9 mouse cellular contexts compared by ENCODE assay signal in genomic region chr5:117116660-117117059, GRCm38 (mm10). TPM values are rescaled to one million over a fixed set of nuclear protein-coding genes. Genes with fewer than 3 reads are reported as not detected.
DNase-seq lines count a peak whose midpoint lies in the region; ATAC-seq and TF ChIP-seq lines count a peak whose summit lies in the region.
"Had no signal": no experiment of that assay in that cellular context is flagged by ENCODE, and none has a peak within 500 bp of the region (broad histone marks: within the 10 kb centered on the region; RNA-seq: fewer than 3 reads in every experiment).

No protein-coding gene starts in this region.

- TF ChIP-seq POLR2A in kidney, adult 2 months (IDR thresholded peaks at IDR 0.05; ENCODE audit: low read depth, low read length): no peak

- H3K27me3 ChIP-seq in kidney, adult 2 months (replicated peaks; ENCODE audit: control insufficient read depth, insufficient read depth, low read length): no peaks in the 10 kb centered on the region
- 0 out of 2 replicates have a peak, but pooled peaks cover 3% of the 10 kb centered on the region for H3K27me3 ChIP-seq in kidney, embryonic 16.5 days (ENCODE audit: insufficient read depth, low read length)
- H3K27me3 ChIP-seq in midbrain, embryonic 11.5 days (ENCODE audit: control insufficient read depth, insufficient read depth, low read length): peaks cover 4% of the 10 kb centered on the region; the same call in 1 of the 2 replicates
- peaks cover 8% of the 10 kb centered on the region; the same call in 1 of the 2 replicates for H3K27me3 ChIP-seq in midbrain, embryonic 15.5 days (replicated peaks)
- H3K27me3 ChIP-seq in liver, embryonic 14.5 days (ENCODE audit: control insufficient read depth, insufficient read depth, low read length): no peaks in the 10 kb centered on the region

- WGBS in kidney, adult 2 months: 27% methylated on average over 2 of the region's 2 CpGs
- 69% methylated on average over 2 of the region's 2 CpGs for WGBS in kidney, embryonic 16.5 days
- 74% methylated on average over 2 of the region's 2 CpGs for WGBS in midbrain, embryonic 11.5 days
- 64% methylated on average over 2 of the region's 2 CpGs for WGBS in midbrain, embryonic 15.5 days
- WGBS in liver, embryonic 14.5 days (ENCODE audit: insufficient replicate concordance): 65% methylated on average over 2 of the region's 2 CpGs

- TF ChIP-seq EP300 in liver, embryonic 14.5 days (IDR thresholded peaks at IDR 0.05; ENCODE audit: low read depth): no peak

- H3K9me3 ChIP-seq in kidney, embryonic 16.5 days (ENCODE audit: low read length): no peaks in the 10 kb centered on the region
- no peaks in the 10 kb centered on the region for H3K9me3 ChIP-seq in midbrain, embryonic 11.5 days (ENCODE audit: control insufficient read depth, low read length)
- H3K9me3 ChIP-seq in midbrain, embryonic 15.5 days: no peaks in the 10 kb centered on the region
- no peaks in the 10 kb centered on the region for H3K9me3 ChIP-seq in liver, embryonic 14.5 days (ENCODE audit: control insufficient read depth, low read length)
- H3K9me3 ChIP-seq: hindbrain, embryonic 12.5 days; neural tube, embryonic 13.5 days had no signal

- no peak overlapping the region for H3K9ac ChIP-seq in kidney, embryonic 16.5 days (replicated peaks; ENCODE audit: low read length)
- no peak overlapping the region for H3K9ac ChIP-seq in midbrain, embryonic 11.5 days (ENCODE audit: low read length)
- no peak overlapping the region for H3K9ac ChIP-seq in midbrain, embryonic 15.5 days
- no peak overlapping the region for H3K9ac ChIP-seq in liver, embryonic 14.5 days (replicated peaks)

- H3K4me3 ChIP-seq in kidney, adult 2 months (ENCODE audit: insufficient read depth, low read depth, low read length): no peak overlapping the region
- no peak overlapping the region for H3K4me3 ChIP-seq in kidney, embryonic 16.5 days (ENCODE audit: low read length)
- no peak overlapping the region for H3K4me3 ChIP-seq in midbrain, embryonic 11.5 days (ENCODE audit: low read depth, low read length)
- no peak overlapping the region for H3K4me3 ChIP-seq in midbrain, embryonic 15.5 days
- no peak overlapping the region for H3K4me3 ChIP-seq in liver, embryonic 14.5 days (ENCODE audit: insufficient read depth in 1 of 2, low read depth in 2 of 2, low read length in 2 of 2)

- H3K36me3 ChIP-seq in kidney, adult 2 months (ENCODE audit: control insufficient read depth, insufficient read depth, low read length): no peaks in the 10 kb centered on the region
- H3K36me3 ChIP-seq in kidney, embryonic 16.5 days (ENCODE audit: insufficient read depth, low read length): peaks cover 21% of the 10 kb centered on the region
- H3K36me3 ChIP-seq in midbrain, embryonic 11.5 days (ENCODE audit: control insufficient read depth, insufficient read depth, low read length): peaks cover 9% of the 10 kb centered on the region; the same call in 1 of the 2 replicates
- H3K36me3 ChIP-seq in midbrain, embryonic 15.5 days (replicated peaks): peaks cover 7% of the 10 kb centered on the region
- peaks cover 10% of the 10 kb centered on the region for H3K36me3 ChIP-seq in liver, embryonic 14.5 days (replicated peaks; ENCODE audit: control insufficient read depth, insufficient read depth, low read depth)

- no peak for TF ChIP-seq CTCF in kidney, adult 2 months (conservative IDR thresholded peaks at IDR 0.05; ENCODE audit: insufficient read depth, insufficient read length, low read depth, low read length)
- no peak for TF ChIP-seq CTCF in liver, embryonic 14.5 days (IDR thresholded peaks at IDR 0.05; ENCODE audit: low read depth)

- H3K27ac ChIP-seq in kidney, adult 2 months (ENCODE audit: insufficient read depth, low read depth, low read length): no peak overlapping the region
- no peak overlapping the region for H3K27ac ChIP-seq in kidney, embryonic 16.5 days (ENCODE audit: low read length)
- H3K27ac ChIP-seq in midbrain, embryonic 11.5 days (ENCODE audit: low read depth, low read length): no peak overlapping the region
- no peak overlapping the region for H3K27ac ChIP-seq in midbrain, embryonic 15.5 days
- H3K27ac ChIP-seq in liver, embryonic 14.5 days: no peak overlapping the region

- H3K4me1 ChIP-seq in kidney, adult 2 months (ENCODE audit: control insufficient read depth, insufficient read depth, low read length): peaks cover 1% of the 10 kb centered on the region; the same call in 1 of the 2 replicates
- H3K4me1 ChIP-seq in kidney, embryonic 16.5 days (ENCODE audit: insufficient read depth, low read length): peaks cover 27% of the 10 kb centered on the region
- H3K4me1 ChIP-seq in midbrain, embryonic 11.5 days (ENCODE audit: control insufficient read depth, insufficient read depth, low read length): peaks cover 9% of the 10 kb centered on the region
- H3K4me1 ChIP-seq in midbrain, embryonic 15.5 days: peaks cover 36% of the 10 kb centered on the region
- H3K4me1 ChIP-seq in liver, embryonic 14.5 days (replicated peaks; ENCODE audit: control insufficient read depth in 2 of 2, insufficient read depth in 2 of 2, low read length in 1 of 2): peaks cover 22 to 26% of the 10 kb centered on the region in 2 experiments

- H3K4me2 ChIP-seq in kidney, embryonic 16.5 days (replicated peaks; ENCODE audit: low read depth, low read length): no peak overlapping the region
- H3K4me2 ChIP-seq in midbrain, embryonic 11.5 days: no peak overlapping the region
- no peak overlapping the region for H3K4me2 ChIP-seq in midbrain, embryonic 15.5 days
- peak overlapping the region; percentile 97; the same call in 1 of the 2 replicates for H3K4me2 ChIP-seq in liver, embryonic 14.5 days (ENCODE audit: low read depth)

- peak; percentile 32 for DNase-seq in kidney, adult 2 months
- DNase-seq in midbrain, embryonic 11.5 days (ENCODE audit: low spot score, missing footprints): peak; percentile 51
- no peak for DNase-seq in liver, embryonic 14.5 days (ENCODE audit: low read depth in 3 of 3, low spot score in 3 of 3)
- DNase-seq in right cerebral cortex, postnatal 14 days: no peak
- no peak for DNase-seq in B cell, adult 2 months

- no peak for ATAC-seq in kidney, embryonic 16.5 days (ENCODE audit: low FRiP score, low TSS enrichment)
- no peak for ATAC-seq in midbrain, embryonic 11.5 days (ENCODE audit: low FRiP score)
- no peak for ATAC-seq in midbrain, embryonic 15.5 days (replicated peaks)
- no peak for ATAC-seq in liver, embryonic 14.5 days (ENCODE audit: insufficient read depth)

RNA-seq across cellular contexts. Expression of gene Suds3, which starts 0.7 kb away (rescaled TPM):
- polyA plus RNA-seq in kidney, adult 2 months (2012; rRNA removed): 84.9 and 85.8 TPM in 2 replicates
- polyA plus RNA-seq in kidney, embryonic 16.5 days (2015; fragmentation: Nextera tagmentation; extraction: Ambion mirVana): 68.9 and 73.7 TPM in 2 replicates
- polyA plus RNA-seq in midbrain, embryonic 11.5 days (2014; fragmentation: Nextera tagmentation; extraction: Ambion mirVana): 49.0 and 50.3 TPM in 2 replicates
- 87.3 and 87.4 TPM in 2 replicates for polyA plus RNA-seq in midbrain, embryonic 15.5 days (2015; fragmentation: Nextera tagmentation; extraction: Ambion mirVana)
- polyA plus RNA-seq in liver, embryonic 14.5 days (2012; rRNA removed): 16.2 and 22.7 TPM in 2 replicates
- polyA plus RNA-seq in liver, embryonic 14.5 days (2014; fragmentation: Nextera tagmentation; extraction: Ambion mirVana): 19.7 and 19.8 TPM in 2 replicates

RNA-seq across cellular contexts. Expression of gene Taok3, which starts 3.3 kb away (rescaled TPM):
- polyA plus RNA-seq in kidney, adult 2 months (2012; rRNA removed): 11.1 and 11.3 TPM in 2 replicates
- polyA plus RNA-seq in kidney, embryonic 16.5 days (2015; fragmentation: Nextera tagmentation; extraction: Ambion mirVana): 18.8 and 20.1 TPM in 2 replicates
- 19.3 and 19.7 TPM in 2 replicates for polyA plus RNA-seq in midbrain, embryonic 11.5 days (2014; fragmentation: Nextera tagmentation; extraction: Ambion mirVana)
- polyA plus RNA-seq in midbrain, embryonic 15.5 days (2015; fragmentation: Nextera tagmentation; extraction: Ambion mirVana): 58.8 and 59.2 TPM in 2 replicates
- 14.7 and 17.1 TPM in 2 replicates for polyA plus RNA-seq in liver, embryonic 14.5 days (2012; rRNA removed)
- polyA plus RNA-seq in liver, embryonic 14.5 days (2014; fragmentation: Nextera tagmentation; extraction: Ambion mirVana): 43.3 and 50.2 TPM in 2 replicates

Comparison
In these comparisons a context has a peak if more than half of its experiments do, and no peak if none do; other contexts are left out.
1. DNase-seq: peak in kidney, adult 2 months (single experiment) and midbrain, embryonic 11.5 days (single experiment); none in liver, embryonic 14.5 days (0 of 3), right cerebral cortex, postnatal 14 days (single experiment) and B cell, adult 2 months (0 of 2).